Mouse (Mus musculus): ENCODE results near the gene Rps26. TPM values are rescaled to one million over a fixed set of nuclear protein-coding genes. Genes with fewer than 3 reads are reported as not detected.

The Rps26 gene
- polyA plus RNA-seq, 1 experiment: 1,658 TPM

GRCm38 (mm10) chr10:128578330-128578729, 48.2 kb downstream of the Rps26 start:
- Histone ChIP-seq H3K79me2 (ENCODE audit: control insufficient read depth, insufficient read depth) (no peaks in the 10 kb centered on the region), H3ac (ENCODE audit: control insufficient read depth, insufficient read length) (no peak overlapping the region), H3K4me3 (no peak overlapping the region), H3K4me2 (ENCODE audit: low read depth) (no peak overlapping the region), H3K27me3 (ENCODE audit: control insufficient read depth, insufficient read depth, insufficient read length) (no peaks in the 10 kb centered on the region), H3K36me3 (ENCODE audit: control insufficient read depth, insufficient read depth) (peaks cover 22% of the 10 kb centered on the region)
- TF ChIP-seq POLR2AphosphoS2 (IDR thresholded peaks at IDR 0.05; ENCODE audit: insufficient read length, low read depth) (no peak), TCF3 (IDR thresholded peaks at IDR 0.05; ENCODE audit: insufficient read length, low read depth) (no peak), MYOD1 (IDR thresholded peaks at IDR 0.05; ENCODE audit: control insufficient read depth in 1 of 3, insufficient read length in 2 of 3, low read depth in 2 of 3) (no peak), REST (IDR thresholded peaks at IDR 0.05; ENCODE audit: insufficient read depth, insufficient read length) (no peak), MYOG (IDR thresholded peaks at IDR 0.05; ENCODE audit: control insufficient read depth in 1 of 3, insufficient read depth in 1 of 3, insufficient read length in 2 of 3, low read depth in 2 of 3) (no peak), POLR2A (IDR thresholded peaks at IDR 0.05; ENCODE audit: insufficient read length, low read depth) (no peak), CEBPB (IDR thresholded peaks at IDR 0.05; ENCODE audit: insufficient read depth, poor library complexity, severe bottlenecking) (no peak), USF1 (IDR thresholded peaks at IDR 0.05; ENCODE audit: low read depth) (no peak), SRF (IDR thresholded peaks at IDR 0.05; ENCODE audit: control insufficient read depth, insufficient read length, low read depth) (no peak), TCF12 (IDR thresholded peaks at IDR 0.05; ENCODE audit: insufficient read depth, poor library complexity, severe bottlenecking) (no peak), MAX (IDR thresholded peaks at IDR 0.05; ENCODE audit: low read depth) (no peak), E2F4 (IDR thresholded peaks at IDR 0.05; ENCODE audit: insufficient read depth) (no peak)

GRCm38 (mm10) chr10:128575063-128575462, 51.5 kb downstream of the Rps26 start:
- Histone ChIP-seq H3ac (ENCODE audit: control insufficient read depth, insufficient read length) (no peak overlapping the region), H3K4me3 (no peak overlapping the region), H3K27me3 (ENCODE audit: control insufficient read depth, insufficient read depth, insufficient read length) (no peaks in the 10 kb centered on the region), H3K4me2 (ENCODE audit: low read depth) (no peak overlapping the region), H3K36me3 (ENCODE audit: control insufficient read depth, insufficient read depth) (peaks cover 33% of the 10 kb centered on the region), H3K79me2 (ENCODE audit: control insufficient read depth, insufficient read depth) (no peaks in the 10 kb centered on the region)
- TF ChIP-seq REST (IDR thresholded peaks at IDR 0.05; ENCODE audit: insufficient read depth, insufficient read length): no peak
- no peak for TF ChIP-seq MYOG (IDR thresholded peaks at IDR 0.05; ENCODE audit: control insufficient read depth in 1 of 3, insufficient read depth in 1 of 3, insufficient read length in 2 of 3, low read depth in 2 of 3)
- no peak for TF ChIP-seq E2F4 (IDR thresholded peaks at IDR 0.05; ENCODE audit: insufficient read depth)
- TF ChIP-seq POLR2A (IDR thresholded peaks at IDR 0.05; ENCODE audit: insufficient read length, low read depth): no peak
- TF ChIP-seq MYOD1 (IDR thresholded peaks at IDR 0.05; ENCODE audit: control insufficient read depth in 1 of 3, insufficient read length in 2 of 3, low read depth in 2 of 3): no peak
- no peak for TF ChIP-seq TCF12 (IDR thresholded peaks at IDR 0.05; ENCODE audit: insufficient read depth, poor library complexity, severe bottlenecking)
- TF ChIP-seq TCF3 (IDR thresholded peaks at IDR 0.05; ENCODE audit: insufficient read length, low read depth): no peak
- TF ChIP-seq POLR2AphosphoS2 (IDR thresholded peaks at IDR 0.05; ENCODE audit: insufficient read length, low read depth): no peak
- TF ChIP-seq SRF (IDR thresholded peaks at IDR 0.05; ENCODE audit: control insufficient read depth, insufficient read length, low read depth): no peak
- no peak for TF ChIP-seq USF1 (IDR thresholded peaks at IDR 0.05; ENCODE audit: low read depth)
- no peak for TF ChIP-seq MAX (IDR thresholded peaks at IDR 0.05; ENCODE audit: low read depth)
- TF ChIP-seq CEBPB (IDR thresholded peaks at IDR 0.05; ENCODE audit: insufficient read depth, poor library complexity, severe bottlenecking): no peak

Other genes starting within 250 kb of the Rps26 start
- gene Ankrd52, start 249.6 kb downstream of the Rps26 start, polyA plus RNA-seq (2012; fragmentation: generic; extraction: Trizol): 30.8 TPM
- not detected for gene Slc39a5, start 225.5 kb downstream of the Rps26 start, polyA plus RNA-seq (2012; fragmentation: generic; extraction: Trizol)
- gene Nabp2, start 215.3 kb downstream of the Rps26 start, polyA plus RNA-seq (2012; fragmentation: generic; extraction: Trizol): 115 TPM
- gene Rnf41, start 215.1 kb downstream of the Rps26 start, polyA plus RNA-seq (2012; fragmentation: generic; extraction: Trizol): 35.2 TPM
- gene Smarcc2, start 167.5 kb downstream of the Rps26 start, polyA plus RNA-seq (2012; fragmentation: generic; extraction: Trizol): 52.5 TPM
- gene Myl6, start 132.6 kb downstream of the Rps26 start, polyA plus RNA-seq (2012; fragmentation: generic; extraction: Trizol): 2,234 TPM
- gene Myl6b, start 128.1 kb downstream of the Rps26 start, polyA plus RNA-seq (2012; fragmentation: generic; extraction: Trizol): 734 TPM
- 166 TPM for gene Esyt1, start 100.9 kb downstream of the Rps26 start, polyA plus RNA-seq (2012; fragmentation: generic; extraction: Trizol)
- gene Zc3h10, start 79.0 kb downstream of the Rps26 start, polyA plus RNA-seq (2012; fragmentation: generic; extraction: Trizol): 13.8 TPM
- 12,553 TPM for gene Rpl41, start 77.4 kb downstream of the Rps26 start, polyA plus RNA-seq (2012; fragmentation: generic; extraction: Trizol)
- 127 TPM for gene Pa2g4, start 60.8 kb downstream of the Rps26 start, polyA plus RNA-seq (2012; fragmentation: generic; extraction: Trizol)
- 23.3 TPM for gene Erbb3, start 37.1 kb downstream of the Rps26 start, polyA plus RNA-seq (2012; fragmentation: generic; extraction: Trizol)
- gene Ikzf4, start 19.2 kb upstream of the Rps26 start, polyA plus RNA-seq (2012; fragmentation: generic; extraction: Trizol): 0.04 TPM
- gene Suox, start 47.3 kb upstream of the Rps26 start, polyA plus RNA-seq (2012; fragmentation: generic; extraction: Trizol): 23.3 TPM
- 76.3 TPM for gene Rab5b, start 69.5 kb upstream of the Rps26 start, polyA plus RNA-seq (2012; fragmentation: generic; extraction: Trizol)
- gene Pmel, start 77.4 kb upstream of the Rps26 start, polyA plus RNA-seq (2012; fragmentation: generic; extraction: Trizol): 0.17 TPM
- gene Cdk2, start 78.3 kb upstream of the Rps26 start, polyA plus RNA-seq (2012; fragmentation: generic; extraction: Trizol): 39.9 TPM
- gene Dgka, start 118.1 kb upstream of the Rps26 start, polyA plus RNA-seq (2012; fragmentation: generic; extraction: Trizol): 13.2 TPM
- 32.6 TPM for gene Pym1, start 121.1 kb upstream of the Rps26 start, polyA plus RNA-seq (2012; fragmentation: generic; extraction: Trizol)
- 12.1 TPM for gene Mmp19, start 164.2 kb upstream of the Rps26 start, polyA plus RNA-seq (2012; fragmentation: generic; extraction: Trizol)
- gene Dnajc14, start 177.3 kb upstream of the Rps26 start, polyA plus RNA-seq (2012; fragmentation: generic; extraction: Trizol): 39.0 TPM
- 18.7 TPM for gene Tmem198b, start 177.6 kb upstream of the Rps26 start, polyA plus RNA-seq (2012; fragmentation: generic; extraction: Trizol)
- gene Sarnp, start 190.6 kb upstream of the Rps26 start, polyA plus RNA-seq (2012; fragmentation: generic; extraction: Trizol): 40.8 TPM
- gene Ormdl2, start 194.9 kb upstream of the Rps26 start, polyA plus RNA-seq (2012; fragmentation: generic; extraction: Trizol): 19.2 TPM